Mouse (Mus musculus): ENCODE data around the gene Fzr1. TPM values are rescaled to one million over a fixed set of nuclear protein-coding genes. Genes with fewer than 3 reads are reported as not detected.
A peak's percentile ranks its signal among the peaks of the same experiment; 100 is the strongest.

Gene Fzr1
- total RNA-seq, 2 experiments from 2014 or later = 61.5 to 68.9 TPM

DNA sequence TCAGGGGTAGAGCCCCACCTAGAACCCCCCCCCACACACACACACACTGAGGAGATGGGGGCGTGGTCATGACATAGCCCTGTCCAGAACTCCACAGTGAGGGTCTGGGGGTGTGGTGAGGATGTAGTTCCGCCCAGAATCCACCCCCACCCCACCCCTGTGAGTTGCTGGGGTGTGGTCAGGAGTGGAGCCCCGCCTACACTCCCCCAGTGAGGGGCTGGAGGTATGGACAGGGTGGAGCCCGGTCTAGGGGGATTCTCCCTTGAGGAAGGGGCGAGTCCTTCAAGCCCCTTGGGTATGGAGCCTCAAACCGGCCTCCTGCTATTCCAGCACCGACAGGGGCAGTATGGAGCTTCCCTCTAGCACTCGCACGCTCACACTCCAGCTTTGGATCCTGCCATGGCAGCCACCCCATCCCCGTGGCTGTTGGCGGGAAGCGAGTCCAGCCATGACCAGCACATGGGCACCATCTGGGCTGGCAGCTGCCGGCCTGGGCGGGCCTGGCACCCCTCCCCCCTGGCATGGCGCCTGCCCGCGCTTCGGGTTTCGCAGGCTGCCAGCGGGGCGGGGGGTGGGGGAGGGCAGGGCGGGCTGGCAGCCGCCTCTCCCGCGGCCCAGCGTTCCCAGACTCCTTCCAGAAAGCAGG lies 38.4 kb upstream of the Fzr1 start:
- peak; percentile 87 to 89 for DNase-seq

DNA sequence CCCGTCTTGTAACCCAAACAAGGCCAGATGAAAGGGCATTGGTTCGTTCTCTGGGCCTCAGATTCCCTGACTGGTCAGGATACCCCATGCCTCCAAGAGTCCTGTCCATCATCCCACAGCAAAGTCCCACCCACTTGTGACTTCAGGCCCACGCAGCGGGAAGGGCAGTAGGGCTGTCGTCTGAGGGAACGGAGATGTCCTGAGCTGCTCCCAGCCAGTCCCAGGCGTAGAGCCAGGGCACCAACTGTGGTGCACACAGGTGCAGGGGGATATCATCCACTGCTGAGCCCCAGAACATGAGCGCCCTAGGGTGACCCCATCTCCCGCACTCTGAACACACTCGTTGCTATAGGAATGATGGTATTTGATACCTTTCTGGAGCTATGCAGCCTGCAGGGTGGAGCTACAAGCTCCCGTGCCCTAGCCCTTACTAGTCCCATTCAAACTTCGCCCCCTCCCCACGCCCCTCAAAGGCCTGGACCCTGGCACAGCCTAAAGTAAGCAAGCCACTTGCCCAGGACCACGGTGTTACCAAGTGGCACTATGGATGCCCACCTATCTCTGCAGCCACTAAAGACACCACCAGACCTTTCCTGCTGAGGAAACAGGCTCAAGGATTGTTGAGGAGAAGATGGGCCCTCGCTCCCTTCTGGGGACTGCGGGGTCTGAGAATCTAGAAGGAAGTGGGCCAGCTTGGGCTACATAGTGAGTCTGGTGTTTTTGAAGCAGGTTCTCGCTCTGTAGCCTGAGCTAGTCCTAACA lies 37.4 kb upstream of the Fzr1 start:
- no peak for DNase-seq

DNA sequence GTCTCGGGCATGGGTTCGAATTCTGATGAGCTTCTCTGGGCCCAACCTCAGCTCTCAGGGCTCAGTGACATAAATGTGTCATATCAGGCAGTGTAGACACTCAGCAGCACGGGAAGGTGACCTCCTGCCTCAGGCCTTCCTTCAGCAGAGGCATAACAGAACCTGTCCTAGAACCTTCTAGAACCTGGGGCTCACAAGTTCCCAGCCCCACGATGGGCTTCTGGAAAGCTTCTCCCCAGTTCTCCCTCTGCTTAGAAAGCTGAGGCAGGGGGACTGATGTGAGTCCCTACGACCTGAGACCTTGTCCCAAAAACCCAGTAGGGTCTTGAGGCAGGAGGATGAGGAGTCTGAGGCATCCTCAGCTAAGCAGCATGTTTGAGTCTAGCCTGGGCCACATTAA lies 36.8 kb upstream of the Fzr1 start:
- DNase-seq = no peak

DNA sequence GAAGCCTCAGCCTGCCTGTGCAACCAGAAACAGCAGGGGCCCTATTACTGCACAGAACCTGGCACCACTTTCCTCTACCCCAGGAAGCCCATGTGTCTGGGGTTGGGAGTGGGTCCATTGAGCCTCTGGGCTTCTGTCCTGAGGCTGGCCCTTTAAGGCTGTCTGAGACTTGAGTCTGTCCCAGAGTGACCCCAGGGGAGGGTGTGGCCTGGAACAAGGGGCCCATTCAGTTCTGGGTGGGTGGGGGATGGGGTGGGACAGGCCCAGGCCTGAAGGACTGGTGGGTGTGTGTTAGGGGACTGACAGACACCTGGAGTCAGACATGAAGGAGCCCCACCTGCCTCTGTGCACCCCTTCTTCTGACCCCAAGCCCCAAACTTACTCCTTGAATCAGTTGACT lies 36.4 kb upstream of the Fzr1 start:
- DNase-seq = no peak

DNA sequence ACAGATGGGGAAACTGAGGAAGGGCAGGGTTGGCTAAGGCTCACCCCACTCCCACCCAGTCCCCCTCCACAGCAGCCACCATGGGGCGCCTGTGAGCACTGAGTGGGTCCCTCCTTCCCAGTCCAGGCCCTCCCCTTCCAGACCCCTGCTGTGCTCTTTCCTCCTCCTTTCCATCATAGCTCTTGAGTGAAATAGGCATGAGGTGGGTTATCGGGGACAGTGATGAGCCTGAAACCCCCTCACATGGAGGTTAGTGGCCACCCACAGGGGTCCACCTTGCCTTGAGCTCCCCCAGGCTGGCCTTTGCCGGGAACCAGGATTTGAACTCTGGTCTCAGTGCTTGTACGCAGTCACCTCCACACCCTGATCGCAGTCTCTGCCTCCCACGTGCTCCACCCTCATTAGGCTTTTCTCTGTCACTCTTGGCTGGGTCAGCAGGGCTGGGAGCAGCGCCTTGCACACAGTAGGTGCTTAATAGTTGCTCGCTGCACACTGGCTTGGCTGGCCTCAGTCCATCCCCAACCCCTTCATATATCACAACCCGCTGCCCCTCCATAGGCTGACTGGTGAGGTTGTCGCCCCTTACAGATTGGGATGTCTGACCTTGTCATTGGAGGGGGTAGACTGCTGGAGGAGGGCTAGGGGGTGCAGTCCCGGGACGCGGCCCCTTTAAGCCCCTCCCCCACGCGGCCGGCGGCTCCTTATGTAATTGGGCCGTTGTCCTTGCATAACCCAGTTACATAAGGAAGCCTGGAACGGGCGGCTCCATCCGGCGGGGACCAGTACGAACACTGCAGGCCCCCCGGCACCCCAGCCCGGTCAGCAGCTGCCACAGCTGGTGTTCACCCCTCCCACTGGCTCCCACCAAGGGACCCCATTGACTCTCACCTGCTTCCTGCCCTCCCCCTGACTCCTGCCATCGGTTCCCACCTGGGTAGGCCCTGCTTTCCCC lies 35.3 kb upstream of the Fzr1 start:
- peak; percentile 82 to 83 for DNase-seq

DNA sequence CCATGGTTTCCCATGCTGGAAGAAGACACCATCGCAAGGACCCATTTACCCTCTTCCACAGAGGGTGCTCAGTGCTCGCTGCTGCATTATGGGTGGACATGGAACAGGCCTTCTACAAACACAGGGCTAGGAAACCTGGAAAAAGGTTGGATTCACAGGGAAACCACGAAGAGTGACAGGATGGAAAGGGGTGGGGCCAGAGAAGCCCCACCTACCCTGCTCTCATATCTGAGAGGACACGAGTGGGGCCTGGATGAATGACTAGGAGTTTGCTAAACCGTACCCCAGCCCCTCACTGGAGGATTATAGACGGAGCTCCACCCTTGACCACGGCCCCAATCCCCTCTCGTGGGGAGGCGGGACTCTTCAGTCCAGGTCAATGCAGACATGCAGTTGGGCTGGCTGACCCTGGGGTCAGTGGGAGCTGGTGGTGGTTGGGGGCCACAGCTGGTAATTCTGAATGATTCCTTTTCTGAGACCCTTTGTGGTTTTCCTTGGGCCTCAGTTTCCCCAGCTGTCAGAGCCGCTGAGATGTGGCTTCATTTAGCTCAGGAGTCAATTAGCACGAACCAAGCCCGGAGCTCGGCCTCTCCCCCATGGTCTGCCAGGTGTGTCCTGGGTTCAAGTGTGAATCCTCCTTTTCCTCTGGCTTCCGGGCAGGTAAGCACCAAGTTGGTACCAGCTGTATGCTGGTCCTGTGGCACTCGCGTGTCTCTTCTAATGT lies 34.4 kb upstream of the Fzr1 start:
- no peak for DNase-seq

DNA sequence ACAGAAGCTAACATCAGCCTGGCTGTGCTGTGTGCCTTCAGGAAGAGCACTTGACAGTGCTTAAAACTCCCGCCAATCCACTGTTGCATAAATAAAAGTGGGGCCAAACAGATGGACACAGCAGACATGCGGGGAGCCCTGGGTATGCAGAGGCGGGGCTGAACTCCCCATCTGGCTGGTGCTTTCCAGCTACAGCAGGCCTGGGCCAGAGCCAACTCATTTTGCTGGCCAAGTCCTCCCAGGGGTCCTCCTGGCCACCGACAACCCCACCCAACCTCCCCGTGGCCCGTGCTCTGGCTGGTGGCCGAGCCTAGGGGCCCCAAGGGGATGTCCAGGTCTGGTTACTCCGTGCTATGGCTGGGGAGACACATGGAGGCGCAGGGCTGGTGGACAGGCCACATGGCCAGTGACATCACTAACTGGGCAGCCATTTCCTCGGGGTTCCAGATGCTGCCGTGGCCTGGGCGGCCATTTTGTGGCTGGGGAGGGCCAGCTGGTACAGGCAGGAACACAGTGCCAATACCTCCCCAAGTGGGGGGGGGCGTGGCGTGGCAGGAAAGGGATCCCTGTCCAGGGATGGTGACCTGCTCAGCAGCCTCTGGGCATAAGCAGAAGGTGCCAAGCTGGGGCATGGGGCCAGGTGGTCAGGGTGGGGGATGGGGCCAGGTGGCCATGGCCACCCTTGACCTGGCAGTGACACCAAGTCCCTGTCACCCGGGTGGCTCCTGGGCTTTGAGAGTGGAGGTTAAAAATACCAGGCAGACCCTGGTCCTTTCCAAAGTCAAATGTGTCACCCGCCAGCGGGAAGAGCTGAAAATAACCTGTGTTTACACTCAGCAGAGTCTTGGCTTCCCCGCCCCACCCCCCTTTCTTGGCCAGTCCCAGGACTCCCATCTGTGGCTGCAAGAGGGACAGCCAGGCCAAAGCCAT lies 33.4 kb upstream of the Fzr1 start:
- DNase-seq = peak; percentile 60 to 76

DNA sequence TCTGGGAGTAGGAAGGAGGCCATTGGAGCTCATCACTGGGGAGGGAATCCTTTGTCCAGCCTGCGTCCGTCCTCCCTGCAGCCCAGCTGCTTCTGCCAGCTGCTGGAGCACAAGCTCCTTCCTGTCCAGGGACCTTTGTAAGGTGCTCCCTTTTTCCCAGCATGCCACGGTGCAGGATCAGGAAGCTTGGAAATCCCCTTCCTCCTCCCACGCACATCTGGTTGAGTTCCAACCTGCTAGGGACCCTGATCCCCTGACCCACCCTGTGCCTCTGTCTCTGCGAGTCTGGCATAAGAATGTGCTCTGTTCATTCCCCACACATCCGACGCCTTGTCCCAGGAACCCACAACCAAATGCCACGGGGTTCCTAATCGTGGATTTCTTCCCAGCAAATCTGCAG lies 32.7 kb upstream of the Fzr1 start:
- DNase-seq = no peak

DNA sequence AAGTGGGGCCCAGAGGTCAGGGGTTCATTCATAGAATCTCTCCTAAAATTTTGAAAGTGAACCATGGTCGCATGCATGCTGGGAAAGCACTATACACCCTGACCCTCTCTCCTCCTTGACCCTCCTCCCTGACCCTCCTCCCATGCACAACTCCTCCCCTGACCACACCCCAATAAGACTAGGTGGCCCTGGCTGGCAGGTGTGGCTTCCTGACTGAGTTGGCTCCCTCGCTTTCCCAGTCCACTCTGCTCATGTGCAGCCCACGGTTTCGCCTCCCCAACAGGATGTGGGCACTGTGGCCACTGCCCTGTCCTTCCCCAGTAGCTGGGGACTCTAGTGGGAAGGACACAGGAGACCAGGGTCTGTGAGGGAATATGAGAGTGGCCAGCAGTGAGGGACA lies 32.0 kb upstream of the Fzr1 start:
- no peak for DNase-seq

DNA sequence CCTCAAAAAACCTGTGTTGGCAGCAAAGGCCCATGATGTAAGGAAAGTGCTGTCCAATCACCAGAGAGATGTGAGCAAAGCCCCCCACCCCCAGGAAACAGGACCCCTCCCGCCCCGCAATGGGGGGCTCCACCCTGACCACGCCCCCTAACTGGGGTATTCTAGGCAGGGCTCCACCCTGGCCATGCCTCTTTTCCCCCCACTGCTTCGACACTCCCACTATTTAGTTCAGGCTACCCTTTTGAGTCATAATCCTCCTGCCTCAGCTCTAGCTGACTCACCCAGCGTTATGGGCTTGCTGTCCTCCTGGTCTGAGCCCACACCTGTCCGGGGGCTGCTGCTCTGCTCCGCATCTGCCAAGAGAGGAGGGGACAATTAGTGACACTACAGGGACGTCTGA lies 31.0 kb upstream of the Fzr1 start:
- DNase-seq = no peak

DNA sequence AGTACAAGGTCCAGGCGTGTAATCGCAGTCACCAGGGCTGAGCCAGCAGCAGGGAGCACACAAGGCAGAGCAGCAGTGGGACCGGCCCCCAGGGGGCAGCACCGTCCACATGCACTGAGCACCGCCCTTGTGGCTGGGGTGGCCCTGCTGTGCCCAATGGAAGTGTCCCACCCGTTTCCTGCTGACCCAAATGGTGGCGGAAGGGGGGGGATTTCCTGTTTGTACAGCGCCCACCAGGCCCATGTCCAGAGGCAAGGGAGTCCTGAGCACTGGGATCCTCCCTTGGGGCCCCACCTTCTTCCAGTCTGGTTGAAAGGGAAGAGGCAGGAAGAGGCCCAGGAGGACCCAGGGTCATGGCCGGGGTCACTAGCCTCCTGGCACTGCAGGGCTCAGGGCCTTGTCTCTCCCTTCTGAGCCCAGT lies 30.6 kb upstream of the Fzr1 start:
- DNase-seq = no peak

DNA sequence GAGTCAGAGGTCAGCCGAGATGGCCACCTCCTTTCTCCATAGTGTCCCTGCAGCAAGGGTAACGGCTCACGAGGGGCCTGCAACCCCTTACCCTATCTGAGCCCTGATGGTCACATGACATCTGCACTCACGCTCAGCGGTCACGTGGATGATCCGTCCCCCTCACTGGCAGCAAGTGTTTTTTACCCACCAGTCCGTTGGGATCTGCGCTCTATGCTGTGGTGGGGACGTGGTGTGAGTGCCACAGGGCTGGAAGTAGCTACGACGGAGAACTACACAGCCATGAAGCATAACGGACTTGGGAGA lies 30.1 kb upstream of the Fzr1 start:
- no peak for DNase-seq

DNA sequence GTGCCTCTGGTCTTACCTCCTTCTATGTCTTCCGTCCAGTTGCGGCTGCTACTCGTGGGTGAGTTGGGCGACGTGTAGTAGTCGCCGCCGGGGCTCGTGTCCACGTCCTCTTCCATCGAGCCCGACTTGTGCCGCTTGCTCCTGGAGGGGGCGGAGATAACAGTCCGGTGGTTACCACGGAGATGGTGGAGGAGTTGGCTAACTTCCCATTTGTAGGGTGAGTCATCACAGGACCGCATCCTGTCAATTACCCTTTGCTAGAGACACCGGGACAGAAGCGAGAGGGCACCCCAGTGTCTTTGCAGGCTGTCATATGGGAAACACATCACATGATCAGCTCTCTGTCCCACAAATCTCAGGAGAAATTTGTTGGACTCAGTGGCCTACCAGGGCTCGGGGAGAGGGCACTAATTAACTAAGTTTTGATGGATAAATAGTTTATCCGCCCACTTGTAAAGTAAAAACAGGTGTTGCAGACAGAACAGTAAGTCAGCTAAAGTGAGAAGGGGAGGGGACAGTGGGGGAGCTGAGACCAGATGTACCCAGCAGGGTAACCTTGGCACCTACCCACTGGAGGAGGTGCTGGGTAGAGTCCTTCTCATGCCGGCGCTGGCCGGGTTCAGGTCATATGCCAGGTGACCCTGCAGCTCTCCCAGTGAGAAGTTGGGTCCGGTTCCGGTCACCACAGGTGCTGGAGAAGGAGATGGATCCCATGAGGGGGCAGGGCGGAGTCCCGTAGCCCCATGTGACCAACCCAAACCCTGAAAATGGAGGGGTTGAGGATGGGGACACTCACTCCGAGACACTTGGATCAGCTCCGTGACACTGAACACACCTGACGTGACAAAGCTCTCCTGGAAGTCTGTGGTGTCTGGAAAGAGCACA lies 29.5 kb upstream of the Fzr1 start:
- DNase-seq = peak; percentile 61 to 63

DNA sequence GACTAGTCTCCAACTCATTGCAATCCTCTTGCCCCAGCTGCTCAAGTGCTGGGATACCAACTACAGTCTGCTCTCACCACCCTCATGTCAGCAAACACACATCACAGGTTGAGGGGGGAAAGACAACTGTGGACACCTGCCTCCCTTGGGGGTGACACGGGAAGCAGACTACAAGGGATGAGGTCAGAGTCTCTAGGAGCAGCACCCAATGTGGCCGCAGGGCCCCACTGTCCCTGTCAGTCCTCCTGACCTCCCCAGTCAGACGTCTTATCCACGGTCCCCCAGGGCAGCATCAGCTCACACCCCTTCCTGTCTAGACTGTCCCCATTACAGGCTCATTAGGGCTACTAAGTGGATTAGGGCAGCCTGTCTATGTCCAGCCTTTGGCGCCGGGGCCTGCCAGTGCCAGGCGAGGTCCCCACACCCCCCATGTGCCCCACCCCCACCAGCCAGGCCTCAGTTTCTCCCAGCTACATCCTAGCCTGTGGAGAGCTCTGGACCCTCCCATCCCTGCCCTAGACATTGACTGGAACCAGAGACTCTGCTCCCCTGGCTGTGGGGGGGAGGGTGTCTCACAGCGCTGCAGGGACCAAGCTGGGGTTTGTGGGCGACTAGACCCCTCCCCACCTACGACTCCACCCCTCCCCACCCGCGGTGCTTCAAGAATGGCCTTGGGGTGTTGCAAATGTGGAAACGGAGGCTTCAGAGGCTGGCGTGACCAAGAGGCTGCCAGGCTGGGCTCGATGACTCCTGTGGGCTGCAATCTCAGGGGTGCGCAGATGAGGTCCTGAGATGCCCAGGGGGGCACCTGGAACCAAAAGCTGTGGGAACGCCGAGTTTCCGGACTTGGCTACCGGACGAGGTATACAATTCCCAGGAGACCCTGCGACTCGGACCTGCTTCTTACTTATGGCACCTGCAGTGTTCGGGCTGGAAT lies 28.5 kb upstream of the Fzr1 start:
- DNase-seq = no peak

DNA sequence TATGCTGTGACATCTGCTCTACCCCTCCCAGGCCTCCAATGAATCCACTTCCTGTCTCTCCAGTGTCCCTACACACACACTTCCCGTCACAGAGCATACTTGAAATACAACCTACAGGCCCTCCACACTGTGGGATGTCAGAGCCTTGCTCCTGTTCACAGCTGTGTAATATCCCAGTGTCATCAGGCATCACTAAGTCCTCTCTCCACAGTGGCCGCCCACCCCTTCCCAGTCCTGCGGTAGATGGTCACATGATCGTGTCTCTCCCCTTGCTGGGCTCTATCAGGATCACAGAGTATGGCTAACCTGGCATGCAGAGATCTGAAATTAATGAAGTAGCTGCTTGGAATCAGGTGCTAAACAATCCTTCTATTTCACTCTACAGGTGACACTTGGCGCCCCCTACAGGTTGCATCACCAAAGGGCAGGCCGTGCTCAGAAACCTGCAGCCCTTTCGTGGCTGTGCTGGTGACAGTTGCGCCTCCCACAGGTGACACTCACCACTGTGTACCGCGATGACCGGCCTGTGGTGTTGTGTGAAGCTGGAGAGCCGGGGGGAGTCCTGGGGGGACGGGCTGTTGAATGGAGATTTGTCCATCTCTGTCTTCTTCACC lies 27.4 kb upstream of the Fzr1 start:
- no peak for DNase-seq

DNA sequence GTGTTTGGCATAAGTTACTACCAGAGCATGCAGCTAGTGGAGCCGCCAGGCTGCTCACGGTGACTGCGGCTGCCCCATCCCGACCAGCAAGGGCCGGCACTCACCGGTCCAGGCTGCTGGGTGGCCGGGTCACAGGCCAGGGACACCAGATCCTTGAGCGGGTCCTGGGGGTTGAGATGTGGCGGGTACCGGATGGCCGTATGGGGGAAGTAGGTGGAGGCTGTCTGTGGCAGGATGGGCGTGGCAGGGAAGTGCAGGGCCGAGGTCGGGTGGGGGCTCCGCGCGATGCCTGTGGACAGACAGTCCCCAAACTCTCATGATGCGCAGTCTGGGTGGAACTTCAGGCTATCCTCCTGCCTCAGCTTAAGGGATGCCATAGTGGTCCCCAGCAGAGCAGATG lies 26.4 kb upstream of the Fzr1 start:
- no peak for DNase-seq

DNA sequence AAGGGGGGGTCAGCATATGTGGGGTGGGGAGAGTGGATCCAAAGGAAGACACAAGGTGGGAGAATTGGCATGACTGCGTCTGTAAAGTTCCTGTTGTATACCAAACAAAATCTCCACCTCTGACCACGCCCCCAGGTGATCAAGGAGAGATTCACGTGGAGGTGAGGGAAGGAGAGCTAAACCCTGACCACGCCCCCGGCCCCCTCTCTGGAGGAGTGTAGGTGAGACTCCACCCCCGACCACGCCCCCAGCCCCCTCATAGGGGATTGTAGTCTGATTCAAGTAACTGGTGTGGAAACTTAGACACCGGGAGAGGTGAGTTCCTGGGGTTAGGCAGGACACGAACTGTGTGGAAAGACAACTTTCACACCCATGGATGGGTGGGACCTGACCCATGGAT lies 25.8 kb upstream of the Fzr1 start:
- DNase-seq = no peak

DNA sequence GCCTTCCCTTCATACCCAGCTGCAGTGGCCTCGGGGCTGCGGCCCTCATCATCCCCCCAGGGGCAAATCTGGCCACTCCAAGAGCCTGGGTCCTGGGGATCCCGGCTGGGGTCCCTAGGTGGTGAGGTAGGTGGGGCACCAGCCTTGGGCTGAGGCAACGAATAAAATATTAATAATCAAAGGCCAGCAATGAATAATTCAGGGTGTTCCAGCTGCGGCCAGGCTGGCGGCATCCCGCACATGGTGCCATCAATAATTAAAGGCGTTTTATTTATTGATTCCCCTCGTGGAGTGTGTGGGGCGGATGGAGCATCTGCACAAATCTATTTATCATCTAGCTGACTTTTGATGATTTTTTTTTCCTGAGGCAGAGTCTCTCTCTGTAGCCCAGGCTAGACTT lies 25.2 kb upstream of the Fzr1 start:
- DNase-seq = no peak

DNA sequence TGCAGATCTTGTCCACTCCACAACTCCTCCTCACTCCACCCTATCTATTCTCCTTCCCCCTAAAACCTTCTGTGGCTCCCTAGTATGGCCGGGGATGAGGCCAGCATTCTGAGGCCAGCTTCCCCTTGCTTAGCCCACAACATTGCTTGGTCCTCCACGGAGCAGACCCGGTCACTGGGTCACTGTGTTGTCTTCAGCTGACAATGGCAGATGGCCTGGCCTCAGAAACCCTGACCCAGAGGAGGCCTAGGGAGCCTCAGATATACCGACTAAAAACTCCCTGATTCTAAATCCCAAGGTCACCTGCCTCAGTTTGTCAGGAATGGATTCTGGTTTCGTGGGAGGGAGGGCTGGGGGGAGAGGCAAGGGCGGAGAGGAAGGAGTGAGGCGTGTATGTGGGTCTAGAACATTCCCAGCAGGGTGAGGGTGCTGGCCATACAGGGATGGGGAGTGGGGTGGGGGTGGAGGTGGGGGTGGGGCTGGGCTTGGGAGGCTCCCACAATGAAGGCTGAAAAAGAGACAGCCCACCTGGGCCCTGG lies 24.0 kb upstream of the Fzr1 start:
- DNase-seq = no peak

Measured in layer of hippocampus, postnatal 36 days (tissue).